Mouse (Mus musculus): ENCODE measurements at regions not wholly inside any gene's neighbourhood (a gene's known extent, or its start where the extent isn't known, plus 50 kb on each side); places are given as distances from the start of the nearest gene placed in this dataset.

DNA sequence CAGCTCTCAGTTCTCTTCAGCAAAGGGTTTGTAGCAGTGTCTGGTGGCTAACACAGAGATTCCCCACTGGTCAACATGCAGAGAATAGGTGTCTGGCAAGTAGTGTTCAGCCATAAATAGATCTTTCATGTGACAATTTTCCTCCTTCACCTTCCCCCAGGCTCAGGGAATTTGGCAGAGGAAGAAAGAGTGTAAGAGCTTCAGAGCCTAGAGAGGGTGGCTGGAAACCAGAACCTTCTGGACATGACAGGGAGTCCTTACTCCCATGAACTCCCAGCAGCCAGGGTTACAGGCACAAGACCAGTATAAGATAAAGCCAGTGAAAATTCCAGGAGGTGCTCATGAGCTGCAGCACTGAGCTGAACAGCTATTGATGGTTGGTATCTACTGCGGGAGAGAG lies 251.1 kb downstream of the Nedd1 start:
- no peaks in the 10 kb centered on the region for H3K36me3 ChIP-seq
- H3K4me3 ChIP-seq (replicated peaks) = no peak overlapping the region
- ATAC-seq = no peak
- H3K27me3 ChIP-seq = no peaks in the 10 kb centered on the region
- 0 out of 2 replicates have a peak, but pooled peaks cover 3% of the 10 kb centered on the region for H3K4me1 ChIP-seq (replicated peaks)
- no peak overlapping the region for H3K27ac ChIP-seq
- no peak overlapping the region for H3K4me2 ChIP-seq (replicated peaks)
- H3K9ac ChIP-seq (replicated peaks) = no peak overlapping the region
- H3K9me3 ChIP-seq = no peaks in the 10 kb centered on the region
- 97% methylated on average over 1 of the region's 1 CpGs for WGBS

DNA sequence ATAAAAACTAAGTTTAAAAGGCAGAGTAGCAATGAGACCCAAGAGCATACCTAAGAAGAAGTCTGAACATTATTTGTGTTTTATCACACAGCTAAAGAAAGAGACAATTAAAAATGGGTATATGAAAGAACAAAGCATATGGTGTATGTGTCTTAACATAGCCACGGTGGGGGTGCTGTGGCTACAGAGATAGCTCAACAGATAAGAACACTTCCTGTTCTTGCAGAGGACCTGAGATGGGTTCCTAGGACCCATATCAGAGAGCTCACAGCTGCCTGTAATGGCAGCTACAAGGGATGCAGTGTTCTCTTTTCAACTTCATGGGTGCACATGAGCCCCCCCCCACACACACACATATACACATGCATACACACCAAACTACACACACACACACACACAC lies 267.0 kb downstream of the Nedd1 start:
- H3K4me2 ChIP-seq (replicated peaks) = no peak overlapping the region
- H3K4me1 ChIP-seq (replicated peaks) = no peaks in the 10 kb centered on the region
- H3K27ac ChIP-seq = no peak overlapping the region
- no peak for ATAC-seq
- no peak overlapping the region for H3K4me3 ChIP-seq (replicated peaks)
- WGBS = 89% methylated on average over 1 of the region's 1 CpGs
- no peaks in the 10 kb centered on the region for H3K27me3 ChIP-seq
- H3K36me3 ChIP-seq = no peaks in the 10 kb centered on the region
- no peaks in the 10 kb centered on the region; the same call in 1 of the 2 replicates for H3K9me3 ChIP-seq
- H3K9ac ChIP-seq (replicated peaks) = no peak overlapping the region

DNA sequence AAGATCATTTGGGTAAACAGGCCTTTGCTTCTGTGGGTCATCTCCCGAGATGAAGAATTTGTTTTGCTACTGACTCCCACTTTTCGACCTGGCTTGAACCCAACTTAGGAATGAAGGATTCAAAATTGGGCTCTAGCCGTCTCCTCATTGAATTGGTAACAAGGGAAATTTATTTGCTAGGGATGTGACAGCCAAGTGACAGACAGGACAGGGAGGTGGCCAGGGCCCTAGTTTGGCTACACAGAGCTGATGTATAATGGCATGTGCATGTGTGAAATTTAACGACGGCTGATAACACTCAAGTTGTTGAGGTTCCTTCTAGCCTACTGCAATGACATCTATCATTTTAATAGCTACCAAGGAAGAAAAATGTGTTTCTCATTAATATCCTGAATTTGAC lies 268.7 kb downstream of the Nedd1 start:
- Histone ChIP-seq H3K9me3 (no peaks in the 10 kb centered on the region; the same call in 1 of the 2 replicates), H3K9ac (replicated peaks) (no peak overlapping the region), H3K27ac (no peak overlapping the region), H3K36me3 (no peaks in the 10 kb centered on the region), H3K27me3 (no peaks in the 10 kb centered on the region), H3K4me3 (replicated peaks) (no peak overlapping the region), H3K4me1 (replicated peaks) (no peaks in the 10 kb centered on the region), H3K4me2 (replicated peaks) (no peak overlapping the region)
- no peak for ATAC-seq
- WGBS = 79% methylated on average over 5 of the region's 5 CpGs

GRCm38 (mm10) chr10:92445957-92446356 lies 276.3 kb downstream of the Nedd1 start:
- Histone ChIP-seq H3K36me3 (no peaks in the 10 kb centered on the region), H3K9ac (replicated peaks) (no peak overlapping the region), H3K27me3 (0 out of 2 replicates have a peak, but pooled peaks cover under 1% of the 10 kb centered on the region), H3K4me1 (replicated peaks) (0 out of 2 replicates have a peak, but pooled peaks cover 3% of the 10 kb centered on the region), H3K9me3 (no peaks in the 10 kb centered on the region), H3K4me3 (replicated peaks) (no peak overlapping the region), H3K27ac (no peak overlapping the region), H3K4me2 (replicated peaks) (no peak overlapping the region)
- 73% methylated on average over 2 of the region's 2 CpGs for WGBS
- no peak for ATAC-seq

- Histone ChIP-seq H3K4me3 (replicated peaks) (no peak overlapping the region), H3K36me3 (no peaks in the 10 kb centered on the region), H3K27me3 (0 out of 2 replicates have a peak, but pooled peaks cover 10% of the 10 kb centered on the region), H3K4me1 (replicated peaks) (peaks cover 13% of the 10 kb centered on the region), H3K9ac (replicated peaks) (no peak overlapping the region), H3K27ac (no peak overlapping the region), H3K9me3 (no peaks in the 10 kb centered on the region), H3K4me2 (replicated peaks) (no peak overlapping the region)
- ATAC-seq = peak; percentile 87
- WGBS = 19% methylated on average over 8 of the region's 8 CpGs
These were observed 283.4 kb downstream of the Nedd1 start for GRCm38 (mm10) chr10:92438621-92439394.

GRCm38 (mm10) chr10:92429256-92429655 lies 293.0 kb downstream of the Nedd1 start:
- Histone ChIP-seq H3K36me3 (no peaks in the 10 kb centered on the region), H3K4me3 (replicated peaks) (no peak overlapping the region), H3K9ac (replicated peaks) (no peak overlapping the region), H3K4me1 (replicated peaks) (peaks cover 32% of the 10 kb centered on the region), H3K27ac (0 out of 2 replicates have a peak overlapping the region, but pooled peaks have one; percentile 17), H3K27me3 (no peaks in the 10 kb centered on the region), H3K9me3 (no peaks in the 10 kb centered on the region), H3K4me2 (replicated peaks) (no peak overlapping the region)
- no peak for ATAC-seq
- WGBS = 48% methylated on average over 7 of the region's 7 CpGs

DNA sequence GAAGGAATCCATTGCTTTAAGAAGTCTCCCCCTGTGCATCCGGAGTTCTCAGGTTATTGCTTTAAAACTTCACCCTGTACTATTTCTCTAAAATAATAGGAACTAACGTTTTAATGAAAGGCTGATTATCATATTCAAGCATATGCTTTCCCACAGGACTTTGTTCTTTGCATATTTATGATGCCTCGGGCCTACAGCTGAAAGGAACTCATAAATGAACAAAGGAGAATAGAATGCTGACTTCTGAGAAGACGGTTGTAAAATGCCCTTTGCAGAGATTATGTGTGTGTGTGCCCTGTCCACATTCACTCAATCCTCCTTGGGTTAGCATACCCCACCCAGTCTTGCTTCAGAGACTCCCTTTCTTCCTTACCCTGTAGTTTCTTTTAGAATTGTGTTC lies 294.2 kb downstream of the Nedd1 start:
- Histone ChIP-seq H3K9me3 (no peaks in the 10 kb centered on the region), H3K27me3 (no peaks in the 10 kb centered on the region), H3K4me3 (replicated peaks) (no peak overlapping the region), H3K4me1 (replicated peaks) (peaks cover 32% of the 10 kb centered on the region), H3K9ac (replicated peaks) (no peak overlapping the region), H3K36me3 (no peaks in the 10 kb centered on the region), H3K27ac (peak overlapping the region; percentile 61), H3K4me2 (replicated peaks) (no peak overlapping the region)
- no peak for ATAC-seq
- WGBS = 10% methylated on average over 4 of the region's 4 CpGs

DNA sequence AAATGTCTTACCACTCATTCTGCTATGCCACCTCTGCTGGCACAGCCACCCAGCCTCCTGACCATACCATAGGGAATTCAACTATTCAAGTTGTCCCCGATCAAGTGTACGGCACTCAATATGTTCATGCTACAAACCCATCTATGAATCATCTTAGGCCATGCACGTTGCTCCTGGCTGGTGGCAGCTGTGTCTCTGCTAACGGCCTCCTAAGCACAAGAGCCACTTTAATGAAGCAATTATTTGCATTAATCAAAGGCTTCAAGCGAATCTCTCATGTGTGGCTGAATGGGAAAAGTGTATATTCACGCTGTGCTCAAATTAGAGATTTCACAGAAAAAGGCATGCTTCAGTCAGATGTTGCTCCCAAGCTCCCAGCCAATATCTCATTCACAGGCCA lies 295.8 kb downstream of the Nedd1 start:
- WGBS = 40% methylated on average over 6 of the region's 6 CpGs
- H3K27ac ChIP-seq = 0 out of 2 replicates have a peak overlapping the region, but pooled peaks have one; percentile 6
- H3K36me3 ChIP-seq = no peaks in the 10 kb centered on the region
- no peak overlapping the region for H3K4me3 ChIP-seq (replicated peaks)
- peaks cover 29% of the 10 kb centered on the region for H3K4me1 ChIP-seq (replicated peaks)
- no peaks in the 10 kb centered on the region for H3K9me3 ChIP-seq
- H3K27me3 ChIP-seq = no peaks in the 10 kb centered on the region
- H3K9ac ChIP-seq (replicated peaks) = no peak overlapping the region
- H3K4me2 ChIP-seq (replicated peaks) = no peak overlapping the region
- ATAC-seq = peak; percentile 56; the same call in 1 of the 2 replicates

GRCm38 (mm10) chr10:92412737-92413136 lies 309.5 kb downstream of the Nedd1 start:
- no peaks in the 10 kb centered on the region for H3K27me3 ChIP-seq
- H3K9me3 ChIP-seq = no peaks in the 10 kb centered on the region
- 92% methylated on average over 7 of the region's 7 CpGs for WGBS
- no peak overlapping the region for H3K4me3 ChIP-seq (replicated peaks)
- no peak overlapping the region for H3K4me2 ChIP-seq (replicated peaks)
- H3K4me1 ChIP-seq (replicated peaks) = no peaks in the 10 kb centered on the region
- no peak overlapping the region for H3K9ac ChIP-seq (replicated peaks)
- no peak overlapping the region for H3K27ac ChIP-seq
- no peaks in the 10 kb centered on the region for H3K36me3 ChIP-seq
- no peak for ATAC-seq

GRCm38 (mm10) chr10:92410813-92411325 lies 311.4 kb downstream of the Nedd1 start:
- WGBS = 46% methylated on average over 5 of the region's 5 CpGs
- ATAC-seq = no peak

GRCm38 (mm10) chr10:92404697-92405293 lies 317.4 kb downstream of the Nedd1 start:
- H3K9me3 ChIP-seq = no peaks in the 10 kb centered on the region
- H3K27ac ChIP-seq = 0 out of 2 replicates have a peak overlapping the region, but pooled peaks have one; percentile 12
- H3K4me1 ChIP-seq (replicated peaks) = peaks cover 5% of the 10 kb centered on the region; the same call in 1 of the 2 replicates
- no peak overlapping the region; the same call in 1 of the 2 replicates for H3K4me3 ChIP-seq (replicated peaks)
- H3K36me3 ChIP-seq = no peaks in the 10 kb centered on the region
- WGBS = 34% methylated on average over 15 of the region's 15 CpGs
- no peak for ATAC-seq
- H3K4me2 ChIP-seq (replicated peaks) = peak overlapping the region; percentile 33
- no peak overlapping the region for H3K9ac ChIP-seq (replicated peaks)
- H3K27me3 ChIP-seq = no peaks in the 10 kb centered on the region

More at GRCm38 (mm10) chr10:92410813-92411325, 311.4 kb downstream of the Nedd1 start:
- Histone ChIP-seq H3K27ac (no peak overlapping the region), H3K4me1 (replicated peaks) (no peaks in the 10 kb centered on the region), H3K36me3 (no peaks in the 10 kb centered on the region), H3K4me2 (replicated peaks) (no peak overlapping the region), H3K9ac (replicated peaks) (no peak overlapping the region), H3K27me3 (no peaks in the 10 kb centered on the region), H3K4me3 (replicated peaks) (no peak overlapping the region), H3K9me3 (no peaks in the 10 kb centered on the region)

DNA sequence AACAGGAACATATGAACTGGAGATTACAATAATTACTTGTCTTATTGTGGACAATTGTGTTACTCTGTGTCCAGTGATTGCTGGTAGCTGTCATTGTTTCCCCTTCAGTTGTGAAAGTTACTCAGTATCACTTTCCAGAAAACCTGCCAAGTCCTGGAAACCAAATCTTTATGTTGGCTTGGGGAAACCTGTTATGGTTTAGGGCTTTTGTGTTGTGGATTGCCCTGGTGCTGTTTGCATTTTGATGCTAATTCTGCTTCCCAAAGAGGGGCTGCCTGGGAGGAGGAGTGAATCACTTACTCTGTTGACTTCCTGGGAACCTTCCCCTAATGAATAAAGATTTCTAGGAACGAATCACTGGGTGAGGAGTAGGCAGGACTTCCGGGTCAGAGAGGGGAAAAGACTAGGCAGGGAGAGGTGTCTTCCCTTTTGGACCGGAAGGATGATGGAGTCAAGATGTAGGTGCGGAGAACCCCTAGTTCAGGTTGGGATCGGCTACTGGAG lies 321.6 kb downstream of the Nedd1 start:
- WGBS = 65% methylated on average over 5 of the region's 5 CpGs
- no peak overlapping the region for H3K9ac ChIP-seq (replicated peaks)
- no peaks in the 10 kb centered on the region for H3K9me3 ChIP-seq
- H3K4me2 ChIP-seq (replicated peaks) = no peak overlapping the region
- H3K4me1 ChIP-seq (replicated peaks) = peaks cover 5% of the 10 kb centered on the region; the same call in 1 of the 2 replicates
- no peaks in the 10 kb centered on the region for H3K27me3 ChIP-seq
- H3K27ac ChIP-seq = no peak overlapping the region
- no peak overlapping the region for H3K4me3 ChIP-seq (replicated peaks)
- H3K36me3 ChIP-seq = no peaks in the 10 kb centered on the region
- ATAC-seq = no peak

Measured in midbrain, embryonic 13.5 days (tissue).